Mouse (Mus musculus) midbrain, postnatal 0 days (tissue): ENCODE results near the gene Pkd1l3. TPM values are rescaled to one million over a fixed set of nuclear protein-coding genes. Genes with fewer than 3 reads are reported as not detected.

Experiments
- ATAC-seq: fragments of 200-750 bp; cut with Nextera tagmentation; 2 replicates; pipeline ENCODE4 v1.8.0; 2017; ENCODE audit warnings: moderate number of reproducible peaks, mild to moderate bottlenecking, moderate TSS enrichment, moderate library complexity; ENCODE audit not compliant: low FRiP score
- DNase-seq: peaks from one replicate; pipeline ENCODE4 v3.0.0-alpha.2; 2015; ENCODE audit warnings: low spot score
- H3K27ac ChIP-seq: fragments of 300-500 bp; sonication (generic); 2 replicates; pipeline ENCODE4 v1.5.1; 2014; ENCODE audit warnings: low read depth, mild to moderate bottlenecking, low read length, mixed read lengths
- H3K27me3 ChIP-seq: fragments of 300-500 bp; sonication (generic); 2 replicates; pipeline ENCODE4 v1.6.1; 2014; ENCODE audit warnings: low read length, control low read depth, mixed read lengths; ENCODE audit not compliant: insufficient read depth
- H3K36me3 ChIP-seq: fragments of 300-500 bp; sonication (generic); 2 replicates; pipeline ENCODE4 v1.6.1; 2014; ENCODE audit warnings: low read length, control low read depth, mixed read lengths; ENCODE audit not compliant: insufficient read depth
- H3K4me1 ChIP-seq: fragments of 300-500 bp; sonication (generic); 2 replicates; pipeline ENCODE4 v1.6.1; 2014; ENCODE audit warnings: mild to moderate bottlenecking, control low read depth, antibody characterized with exemption, low read length, mixed read lengths; ENCODE audit not compliant: insufficient read depth
- H3K4me2 ChIP-seq: fragments of 300-500 bp; sonication (generic); 2 replicates; pipeline ENCODE4 v1.6.1; 2014; ENCODE audit warnings: low read depth, mild to moderate bottlenecking, low read length, mixed read lengths; ENCODE audit not compliant: poor library complexity, severe bottlenecking
- H3K4me3 ChIP-seq: fragments of 300-500 bp; sonication (generic); 2 replicates; pipeline ENCODE4 v1.5.1; 2014; ENCODE audit warnings: low read depth, mild to moderate bottlenecking, low read length, moderate library complexity
- H3K9ac ChIP-seq: fragments of 300-500 bp; sonication (generic); replicated peaks from 2 replicates; pipeline ENCODE4 v1.6.1; 2014; ENCODE audit warnings: mild to moderate bottlenecking, low read length, moderate library complexity, mixed read lengths; ENCODE audit not compliant: poor library complexity, severe bottlenecking
- H3K9me3 ChIP-seq: fragments of 300-500 bp; sonication (generic); 2 replicates; pipeline ENCODE4 v1.6.1; 2016; ENCODE audit warnings: low read length, control low read depth
- CTCF ChIP-seq: IDR thresholded peaks from 2 replicates; pipeline ENCODE4 v1.5.1; 2016; ENCODE audit warnings: antibody characterized with exemption, mild to moderate bottlenecking
- WGBS: fragments of 180-500 bp; shearing (Covaris S2); extraction: QIAGEN DNeasy Blood & Tissue Kit; methylation state at CpG from one replicate; pipeline ENCODE4 v1.1.7; 2014; 5-methylcytosine and 5-hydroxymethylcytosine counted together
- polyA plus RNA-seq: library from polyadenylated mRNA; unstranded; fragments of >200 nt; fragmentation: Nextera tagmentation; extraction: Ambion mirVana; gene quantifications from 2 replicates; pipeline ENCODE4 v1.2.1, GENCODE M21; 2015
- total RNA-seq: library from RNA; depleted of rRNA; stranded (reverse); fragments of >200 nt; gene quantifications from 2 replicates; pipeline ENCODE4 v1.2.3, GENCODE M21; 2014; rRNA removed

The Pkd1l3 gene
- total and polyA plus RNA-seq, 2 experiments from 2014 or later, result 0.07 to 0.22 TPM

GRCm38 (mm10) chr8:109706874-109707237 is 92.5 kb downstream of the Pkd1l3 start:
- TF ChIP-seq CTCF, result peak; percentile 87
- Histone ChIP-seq H3K27ac (no peak overlapping the region), H3K9ac (peak overlapping the region; percentile 92; the same call in 1 of the 2 replicates), H3K4me1 (no peaks in the 10 kb centered on the region), H3K9me3 (no peaks in the 10 kb centered on the region), H3K4me3 (peak overlapping the region; percentile 81), H3K36me3 (peaks cover 34% of the 10 kb centered on the region), H3K27me3 (0 out of 2 replicates have a peak, but pooled peaks cover 2% of the 10 kb centered on the region), H3K4me2 (peak overlapping the region; percentile 78)
- ATAC-seq, result peak; percentile 32; the same call in 1 of the 2 replicates
- peak; percentile 78 for DNase-seq
- 23% methylated on average over 2 of the region's 2 CpGs for WGBS

DNA sequence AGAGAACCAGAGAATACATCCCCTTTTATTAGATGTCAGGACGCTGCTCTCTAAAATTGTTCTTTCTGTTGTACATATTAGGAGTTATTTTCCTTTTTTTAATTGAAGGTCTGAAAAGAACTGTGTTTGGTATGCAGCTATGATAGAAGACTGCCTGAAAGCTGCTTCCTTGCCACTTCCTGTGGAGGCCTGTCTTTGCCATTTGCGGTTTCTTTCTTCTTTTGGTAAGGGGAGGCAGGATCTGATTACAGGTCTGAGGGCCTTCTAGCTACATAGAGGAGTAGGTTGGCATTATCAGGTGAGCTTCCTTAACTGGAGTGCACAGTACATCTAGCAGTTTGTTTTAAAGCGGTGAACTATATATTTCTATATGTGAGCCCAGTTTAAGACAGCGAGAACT is 93.6 kb downstream of the Pkd1l3 start:
- Histone ChIP-seq H3K27ac (no peak overlapping the region), H3K36me3 (peaks cover 44% of the 10 kb centered on the region), H3K9me3 (no peaks in the 10 kb centered on the region), H3K4me3 (no peak overlapping the region), H3K4me2 (no peak overlapping the region), H3K9ac (no peak overlapping the region), H3K4me1 (no peaks in the 10 kb centered on the region), H3K27me3 (no peaks in the 10 kb centered on the region)
- no peak for TF ChIP-seq CTCF
- WGBS, result 97% methylated on average over 4 of the region's 4 CpGs
- DNase-seq, result no peak
- ATAC-seq, result no peak

- Histone ChIP-seq H3K9ac (no peak overlapping the region), H3K4me1 (no peaks in the 10 kb centered on the region), H3K27ac (no peak overlapping the region), H3K4me3 (no peak overlapping the region), H3K36me3 (peaks cover 78% of the 10 kb centered on the region), H3K9me3 (no peaks in the 10 kb centered on the region), H3K27me3 (no peaks in the 10 kb centered on the region), H3K4me2 (no peak overlapping the region)
- 100% methylated on average over 1 of the region's 1 CpGs for WGBS
- ATAC-seq (no peak), DNase-seq (no peak)
- no peak for TF ChIP-seq CTCF
Measured at GRCm38 (mm10) chr8:109712521-109712920, 98.2 kb downstream of the Pkd1l3 start.

GRCm38 (mm10) chr8:109714961-109715360 is 100.6 kb downstream of the Pkd1l3 start:
- no peaks in the 10 kb centered on the region for H3K4me1 ChIP-seq
- H3K27ac ChIP-seq, result no peak overlapping the region
- peaks cover 80% of the 10 kb centered on the region for H3K36me3 ChIP-seq
- H3K9me3 ChIP-seq, result no peaks in the 10 kb centered on the region
- 93% methylated on average over 5 of the region's 5 CpGs for WGBS
- H3K27me3 ChIP-seq, result no peaks in the 10 kb centered on the region
- no peak for DNase-seq
- no peak overlapping the region for H3K9ac ChIP-seq
- no peak for TF ChIP-seq CTCF
- H3K4me3 ChIP-seq, result no peak overlapping the region
- H3K4me2 ChIP-seq, result no peak overlapping the region
- ATAC-seq, result no peak

Other genes starting within 250 kb of the Pkd1l3 start
- 2.2 and 2.7 TPM in 2 replicates for gene Pmfbp1, start 120.5 kb upstream of the Pkd1l3 start, total RNA-seq
- 1.2 TPM in 2 replicates for gene Pmfbp1, start 120.5 kb upstream of the Pkd1l3 start, polyA plus RNA-seq
- 24.3 and 25.2 TPM in 2 replicates for gene Dhx38, start 48.7 kb upstream of the Pkd1l3 start, total RNA-seq
- 13.4 and 13.5 TPM in 2 replicates for gene Dhx38, start 48.7 kb upstream of the Pkd1l3 start, polyA plus RNA-seq
- 10.0 and 14.3 TPM in 2 replicates for gene Txnl4b, start 48.6 kb upstream of the Pkd1l3 start, total RNA-seq
- 33.5 TPM in 2 replicates for gene Txnl4b, start 48.6 kb upstream of the Pkd1l3 start, polyA plus RNA-seq
- gene Hp, start 35.3 kb upstream of the Pkd1l3 start, total RNA-seq, result 1.6 TPM in 1 of 2 replicates, not detected in the other
- 0.12 and 0.26 TPM in 2 replicates for gene Hp, start 35.3 kb upstream of the Pkd1l3 start, polyA plus RNA-seq
- 15.0 and 23.9 TPM in 2 replicates for gene Dhodh, start 5.8 kb upstream of the Pkd1l3 start, total RNA-seq
- gene Dhodh, start 5.8 kb upstream of the Pkd1l3 start, polyA plus RNA-seq, result 23.7 and 24.7 TPM in 2 replicates
- gene Ist1, start 78.7 kb downstream of the Pkd1l3 start, total RNA-seq, result 96.1 and 107 TPM in 2 replicates
- gene Ist1, start 78.7 kb downstream of the Pkd1l3 start, polyA plus RNA-seq, result 109 and 110 TPM in 2 replicates
- 68.2 and 72.9 TPM in 2 replicates for gene Zfp821, start 91.0 kb downstream of the Pkd1l3 start, total RNA-seq
- gene Zfp821, start 91.0 kb downstream of the Pkd1l3 start, polyA plus RNA-seq, result 54.3 and 58.7 TPM in 2 replicates
- gene Atxn1l, start 123.2 kb downstream of the Pkd1l3 start, total RNA-seq, result 12.4 and 16.9 TPM in 2 replicates
- gene Atxn1l, start 123.2 kb downstream of the Pkd1l3 start, polyA plus RNA-seq, result 1.8 and 3.9 TPM in 2 replicates
- gene Ap1g1, start 164.0 kb downstream of the Pkd1l3 start, total RNA-seq, result 74.4 and 94.0 TPM in 2 replicates
- 32.8 and 40.2 TPM in 2 replicates for gene Ap1g1, start 164.0 kb downstream of the Pkd1l3 start, polyA plus RNA-seq